Mouse (Mus musculus) limb, embryonic 14.5 days (tissue): Measurements from ENCODE around the gene Dcaf12. TPM values are rescaled to one million over a fixed set of nuclear protein-coding genes. Genes with fewer than 3 reads are reported as not detected.

ENCODE experiments used
- ATAC-seq: fragments of 200-750 bp; cut with Nextera tagmentation; 2 replicates; pipeline ENCODE4 v1.8.0; 2017; ENCODE audit warnings: low read depth, moderate number of reproducible peaks, moderate TSS enrichment; ENCODE audit not compliant: low FRiP score
- DNase-seq: peaks from one replicate; pipeline ENCODE4 v3.0.0-alpha.2; 2015; ENCODE audit warnings: low spot score
- H3K27ac ChIP-seq: fragments of 300-500 bp; sonication (generic); replicated peaks from 2 replicates; pipeline ENCODE4 v1.5.1; 2014; ENCODE audit warnings: low read depth, mild to moderate bottlenecking, low read length, moderate library complexity, mixed read lengths
- H3K27me3 ChIP-seq: fragments of 300-500 bp; sonication (generic); 2 replicates; pipeline ENCODE4 v1.6.1; 2014; ENCODE audit warnings: low read length, mixed read lengths; ENCODE audit not compliant: control insufficient read depth, insufficient read depth
- H3K36me3 ChIP-seq: fragments of 300-500 bp; sonication (generic); 2 replicates; pipeline ENCODE4 v1.6.1; 2014; ENCODE audit warnings: mild to moderate bottlenecking, low read length, moderate library complexity, mixed read lengths; ENCODE audit not compliant: control insufficient read depth, insufficient read depth
- H3K4me1 ChIP-seq: fragments of 300-500 bp; sonication (generic); 2 replicates; pipeline ENCODE4 v1.6.1; 2014; ENCODE audit warnings: antibody characterized with exemption, low read length, mixed read lengths; ENCODE audit not compliant: control insufficient read depth, insufficient read depth
- H3K4me2 ChIP-seq: fragments of 300-500 bp; sonication (generic); replicated peaks from 2 replicates; pipeline ENCODE4 v1.6.1; 2014; ENCODE audit warnings: low read depth, mild to moderate bottlenecking, low read length, moderate library complexity; ENCODE audit not compliant: severe bottlenecking
- H3K4me3 ChIP-seq: fragments of 300-500 bp; sonication (generic); replicated peaks from 2 replicates; pipeline ENCODE4 v1.5.1; 2014; ENCODE audit warnings: low read length
- H3K9ac ChIP-seq: fragments of 300-500 bp; sonication (generic); 2 replicates; pipeline ENCODE4 v1.6.1; 2014; ENCODE audit warnings: mild to moderate bottlenecking, low read depth, low read length, moderate library complexity; ENCODE audit not compliant: severe bottlenecking
- H3K9me3 ChIP-seq: fragments of 300-500 bp; sonication (generic); 2 replicates; pipeline ENCODE4 v1.6.1; 2016; ENCODE audit warnings: low read length; ENCODE audit not compliant: control insufficient read depth
- POLR2A ChIP-seq: fragments of 200-500 bp; IDR thresholded peaks from 2 replicates; pipeline ENCODE4 v1.8.0; 2012; ENCODE audit warnings: inconsistent platforms, mild to moderate bottlenecking, moderate library complexity, borderline replicate concordance; ENCODE audit not compliant: insufficient read depth, insufficient read length; ENCODE audit errors: extremely low read depth
- WGBS: fragments of 180-500 bp; shearing (Covaris S2); extraction: QIAGEN DNeasy Blood & Tissue Kit; methylation state at CpG from one replicate; pipeline ENCODE4 v1.1.7; 2014; 5-methylcytosine and 5-hydroxymethylcytosine counted together
- polyA plus RNA-seq, 2 experiments: library from polyadenylated mRNA; depleted of rRNA in 1 of 2; stranded (reverse) in 1 of 2; unstranded in 1 of 2; fragments of >200 nt; fragmentation: Nextera tagmentation in 1 of 2; extraction: Ambion mirVana in 1 of 2; gene quantifications; 2 replicates each; pipeline versions ENCODE4 v1.2.1 to v1.2.3; 2012 to 2014

The Dcaf12 gene
- polyA plus RNA-seq, 2 experiments: 35.4 to 42.4 TPM

GRCm38 (mm10) chr4:41346011-41346410, 31.3 kb upstream of the Dcaf12 start:
- no peaks in the 10 kb centered on the region for H3K9me3 ChIP-seq
- H3K9ac ChIP-seq: no peak overlapping the region
- H3K4me1 ChIP-seq: peaks cover 5% of the 10 kb centered on the region; the same call in 1 of the 2 replicates
- no peak overlapping the region for H3K4me3 ChIP-seq
- TF ChIP-seq POLR2A: no peak
- WGBS: 66% methylated on average over 2 of the region's 2 CpGs
- H3K27me3 ChIP-seq: no peaks in the 10 kb centered on the region
- no peak overlapping the region for H3K27ac ChIP-seq
- DNase-seq (no peak), ATAC-seq (no peak)
- no peaks in the 10 kb centered on the region for H3K36me3 ChIP-seq
- no peak overlapping the region for H3K4me2 ChIP-seq

GRCm38 (mm10) chr4:41340912-41341550, 26.3 kb upstream of the Dcaf12 start:
- H3K4me1 ChIP-seq: no peaks in the 10 kb centered on the region

GRCm38 (mm10) chr4:41336546-41336945, 21.9 kb upstream of the Dcaf12 start:
- Histone ChIP-seq H3K36me3 (no peaks in the 10 kb centered on the region), H3K4me1 (no peaks in the 10 kb centered on the region), H3K9ac (no peak overlapping the region)

More at GRCm38 (mm10) chr4:41340912-41341550, 26.3 kb upstream of the Dcaf12 start:
- H3K36me3 ChIP-seq: no peaks in the 10 kb centered on the region
- DNase-seq (no peak), ATAC-seq (no peak)
- no peak overlapping the region for H3K4me3 ChIP-seq
- H3K9me3 ChIP-seq: no peaks in the 10 kb centered on the region
- H3K4me2 ChIP-seq: no peak overlapping the region
- 79% methylated on average over 11 of the region's 11 CpGs for WGBS
- H3K27ac ChIP-seq: no peak overlapping the region
- no peak overlapping the region for H3K9ac ChIP-seq
- TF ChIP-seq POLR2A: no peak
- H3K27me3 ChIP-seq: no peaks in the 10 kb centered on the region

GRCm38 (mm10) chr4:41331698-41332421, 17.2 kb upstream of the Dcaf12 start:
- WGBS: 88% methylated on average over 9 of the region's 9 CpGs
- H3K27ac ChIP-seq: no peak overlapping the region

More at GRCm38 (mm10) chr4:41336546-41336945, 21.9 kb upstream of the Dcaf12 start:
- H3K9me3 ChIP-seq: no peaks in the 10 kb centered on the region
- ATAC-seq: no peak
- no peaks in the 10 kb centered on the region for H3K27me3 ChIP-seq
- no peak for TF ChIP-seq POLR2A
- DNase-seq: no peak
- H3K4me2 ChIP-seq: no peak overlapping the region
- H3K27ac ChIP-seq: no peak overlapping the region
- no peak overlapping the region for H3K4me3 ChIP-seq

GRCm38 (mm10) chr4:41331085-41331484, 16.4 kb upstream of the Dcaf12 start:
- Histone ChIP-seq H3K4me3 (no peak overlapping the region), H3K27me3 (no peaks in the 10 kb centered on the region), H3K9me3 (no peaks in the 10 kb centered on the region), H3K36me3 (no peaks in the 10 kb centered on the region), H3K4me2 (no peak overlapping the region), H3K4me1 (no peaks in the 10 kb centered on the region), H3K9ac (no peak overlapping the region), H3K27ac (no peak overlapping the region)
- DNase-seq: no peak
- ATAC-seq: no peak
- no peak for TF ChIP-seq POLR2A
- 72% methylated on average over 3 of the region's 3 CpGs for WGBS

More at GRCm38 (mm10) chr4:41331698-41332421, 17.2 kb upstream of the Dcaf12 start:
- H3K27me3 ChIP-seq: no peaks in the 10 kb centered on the region
- H3K9me3 ChIP-seq: no peaks in the 10 kb centered on the region
- no peak overlapping the region for H3K4me2 ChIP-seq
- H3K4me3 ChIP-seq: no peak overlapping the region
- no peak overlapping the region for H3K9ac ChIP-seq
- ATAC-seq: no peak
- DNase-seq: no peak
- no peak for TF ChIP-seq POLR2A
- no peaks in the 10 kb centered on the region for H3K36me3 ChIP-seq
- no peaks in the 10 kb centered on the region for H3K4me1 ChIP-seq
